Mouse (Mus musculus): ENCODE measurements around the gene Snx32.

DNA sequence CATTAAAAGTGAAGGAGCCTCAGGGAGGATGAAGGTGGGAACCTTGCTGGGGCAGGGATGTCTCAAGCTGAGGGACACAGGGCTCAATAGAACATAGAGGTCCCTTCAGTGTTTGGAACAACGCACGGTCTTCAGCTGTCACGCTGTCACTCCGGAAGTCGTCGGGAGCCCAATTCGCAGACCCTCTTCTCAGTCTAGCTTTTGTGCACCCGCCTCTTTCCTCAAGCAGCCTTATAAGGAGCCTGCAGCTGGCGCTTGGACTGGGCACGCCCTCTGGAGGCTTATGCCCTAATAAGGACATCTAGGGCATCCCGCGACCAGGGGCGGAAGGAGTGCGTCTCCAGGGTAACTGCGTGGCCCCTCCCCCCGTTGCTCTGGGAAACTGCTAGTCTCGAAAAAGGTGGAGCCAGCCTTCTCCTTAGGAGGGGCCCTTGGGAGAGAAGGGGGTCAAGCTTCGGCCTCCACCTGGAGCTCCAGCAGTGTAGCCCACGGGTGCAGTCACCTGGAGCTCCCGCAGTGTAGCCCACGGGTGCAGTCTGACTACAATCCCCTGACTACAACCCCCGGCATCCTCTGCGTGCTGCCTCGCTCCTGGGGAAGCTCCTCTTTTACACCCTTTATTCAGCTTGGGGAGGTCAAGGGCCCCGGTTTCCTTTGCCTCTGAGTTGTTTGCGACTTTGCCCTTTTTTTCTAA, 21.3 kb downstream of the Snx32 start:
- peak; percentile 83 for TF ChIP-seq POLR2AphosphoS2 (IDR thresholded peaks at IDR 0.05; ENCODE audit: insufficient read length, low read depth)
- TF ChIP-seq MYOG (IDR thresholded peaks at IDR 0.05; ENCODE audit: control insufficient read depth in 1 of 3, insufficient read depth in 1 of 3, insufficient read length in 2 of 3, low read depth in 2 of 3) = peak; percentile 1 to 85 (median 41)
